Mouse (Mus musculus): ENCODE data around the gene Atoh7. TPM values are rescaled to one million over a fixed set of nuclear protein-coding genes. Genes with fewer than 3 reads are reported as not detected.
"Not testable (repeated sequence)": the region's sequence is repeated elsewhere in the genome, so short reads cannot be mapped to it uniquely, and the experiment has no call there.

The Atoh7 gene
- total RNA-seq (2014; rRNA removed) (not detected in 2 replicates), polyA plus RNA-seq (2012; rRNA removed) (not detected in 2 replicates)

DNA sequence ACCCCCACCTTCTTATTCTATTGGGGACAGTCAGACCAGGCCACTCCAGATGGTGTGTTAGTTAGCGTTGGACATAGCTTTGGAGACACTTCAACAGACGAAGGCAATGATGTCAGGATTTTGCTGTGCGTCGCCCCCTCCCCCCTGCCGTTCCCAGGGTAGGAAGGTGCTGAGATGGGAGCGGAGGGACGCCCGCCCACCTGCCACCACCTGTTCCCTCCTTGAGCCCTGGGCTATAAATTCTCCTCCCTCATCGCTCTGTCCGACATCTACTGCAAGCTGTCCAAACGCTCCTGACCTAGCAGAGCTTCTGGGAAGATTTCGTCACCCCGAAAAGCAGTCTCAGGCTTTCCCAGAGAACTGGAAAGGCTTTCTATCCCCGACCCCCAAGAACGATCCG lies at the start of gene Atoh7:
Gene Atoh7 (plus strand): TSS at position 131 of the 400 bp plus-strand sequence.
- TF ChIP-seq CTCF (IDR thresholded peaks at IDR 0.05; ENCODE audit: low read depth, low read length) = no peak
- TF ChIP-seq POLR2A (IDR thresholded peaks at IDR 0.05; ENCODE audit: extremely low read depth, insufficient read depth, low read length) = no peak
- H3K9ac ChIP-seq (ENCODE audit: low read depth, low read length) = 0 out of 2 replicates have a peak within 1 kb of the TSS, but pooled peaks have one; percentile 2
- peaks cover 15% of the 10 kb centered on the region for H3K27me3 ChIP-seq (ENCODE audit: control insufficient read depth, insufficient read depth, low read length)
- 31% methylated on average over 16 of the region's 16 CpGs for WGBS
- H3K4me3 ChIP-seq (ENCODE audit: insufficient read depth, low read depth, low read length) = peak within 1 kb of the TSS; percentile 48; the same call in 1 of the 2 replicates
- H3K4me1 ChIP-seq (ENCODE audit: control insufficient read depth, insufficient read depth, low read length) = 0 out of 2 replicates have a peak, but pooled peaks cover 3% of the 10 kb centered on the region
- DNase-seq (ENCODE audit: extremely low read depth, low read depth, low spot score) = no peak
- H3K27ac ChIP-seq (replicated peaks; ENCODE audit: insufficient read depth, low read depth, low read length) = no peak within 1 kb of the TSS
- H3K79me2 ChIP-seq (ENCODE audit: control insufficient read depth, insufficient read depth, low read length) = no peaks in the 10 kb centered on the region
- H3K36me3 ChIP-seq (ENCODE audit: control insufficient read depth, insufficient read depth, low read length) = no peaks in the 10 kb centered on the region

DNA sequence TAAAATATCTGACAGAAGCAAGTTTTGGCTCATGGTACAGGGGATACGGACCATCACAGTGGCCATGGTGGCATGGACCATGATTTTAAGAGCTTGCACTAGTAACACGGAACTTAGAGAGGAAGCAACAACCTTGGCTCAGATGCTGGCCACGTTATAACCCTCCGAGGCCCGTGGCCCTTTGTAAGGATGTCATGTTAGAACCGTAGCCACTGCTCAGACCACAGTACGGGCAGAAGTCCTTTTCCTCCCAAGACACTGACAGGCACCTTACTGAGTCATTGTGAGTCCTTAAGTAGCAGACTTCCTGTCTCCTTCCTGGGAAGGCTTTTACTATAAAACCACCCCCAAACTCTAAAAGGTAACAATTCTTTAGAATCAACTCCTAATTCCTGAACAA lies 48.2 kb upstream of the Atoh7 start:
- Histone ChIP-seq H3K27ac (replicated peaks; ENCODE audit: insufficient read depth, low read depth, low read length) (no peak overlapping the region; the same call in 1 of the 2 replicates), H3K79me2 (ENCODE audit: control insufficient read depth, insufficient read depth, low read length) (no peaks in the 10 kb centered on the region), H3K27me3 (ENCODE audit: control insufficient read depth, insufficient read depth, low read length) (no peaks in the 10 kb centered on the region), H3K36me3 (ENCODE audit: control insufficient read depth, insufficient read depth, low read length) (peaks cover 56% of the 10 kb centered on the region), H3K4me1 (ENCODE audit: control insufficient read depth, insufficient read depth, low read length) (peaks cover 11% of the 10 kb centered on the region), H3K4me3 (ENCODE audit: insufficient read depth, low read depth, low read length) (no peak overlapping the region), H3K9ac (ENCODE audit: low read depth, low read length) (no peak overlapping the region)
- WGBS = 79% methylated on average over 7 of the region's 7 CpGs
- TF ChIP-seq CTCF (IDR thresholded peaks at IDR 0.05; ENCODE audit: low read depth, low read length) = no peak
- no peak for TF ChIP-seq POLR2A (IDR thresholded peaks at IDR 0.05; ENCODE audit: extremely low read depth, insufficient read depth, low read length)
- no peak for DNase-seq (ENCODE audit: extremely low read depth, low read depth, low spot score)

DNA sequence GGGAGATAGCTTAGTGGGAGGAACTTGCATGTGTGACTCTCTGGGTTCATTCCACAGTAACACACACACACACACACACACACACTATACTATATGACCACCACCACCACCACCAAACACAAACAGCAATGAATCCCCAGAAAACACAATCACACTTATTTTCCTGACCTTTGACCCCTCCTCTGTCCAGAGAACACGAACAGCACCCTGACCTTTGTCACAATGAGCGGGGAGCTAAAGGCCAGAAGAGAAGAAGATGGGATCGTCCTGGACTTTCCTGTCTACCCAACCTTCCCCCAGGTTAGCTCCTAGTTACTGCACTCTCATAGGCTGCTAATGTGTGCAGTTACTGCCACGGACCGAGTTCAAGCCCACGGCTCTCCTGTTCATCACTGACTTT lies 47.4 kb upstream of the Atoh7 start:
- peak; percentile 60 for DNase-seq (ENCODE audit: extremely low read depth, low read depth, low spot score)
- Histone ChIP-seq H3K27me3 (ENCODE audit: control insufficient read depth, insufficient read depth, low read length) (no peaks in the 10 kb centered on the region), H3K4me3 (ENCODE audit: insufficient read depth, low read depth, low read length) (no peak overlapping the region), H3K36me3 (ENCODE audit: control insufficient read depth, insufficient read depth, low read length) (peaks cover 59% of the 10 kb centered on the region), H3K9ac (ENCODE audit: low read depth, low read length) (no peak overlapping the region), H3K79me2 (ENCODE audit: control insufficient read depth, insufficient read depth, low read length) (no peaks in the 10 kb centered on the region), H3K27ac (replicated peaks; ENCODE audit: insufficient read depth, low read depth, low read length) (peak overlapping the region; percentile 33), H3K4me1 (ENCODE audit: control insufficient read depth, insufficient read depth, low read length) (peaks cover 10% of the 10 kb centered on the region)
- TF ChIP-seq CTCF (IDR thresholded peaks at IDR 0.05; ENCODE audit: low read depth, low read length) (no peak), POLR2A (IDR thresholded peaks at IDR 0.05; ENCODE audit: extremely low read depth, insufficient read depth, low read length) (no peak)
- WGBS = 54% methylated on average over 6 of the region's 6 CpGs

DNA sequence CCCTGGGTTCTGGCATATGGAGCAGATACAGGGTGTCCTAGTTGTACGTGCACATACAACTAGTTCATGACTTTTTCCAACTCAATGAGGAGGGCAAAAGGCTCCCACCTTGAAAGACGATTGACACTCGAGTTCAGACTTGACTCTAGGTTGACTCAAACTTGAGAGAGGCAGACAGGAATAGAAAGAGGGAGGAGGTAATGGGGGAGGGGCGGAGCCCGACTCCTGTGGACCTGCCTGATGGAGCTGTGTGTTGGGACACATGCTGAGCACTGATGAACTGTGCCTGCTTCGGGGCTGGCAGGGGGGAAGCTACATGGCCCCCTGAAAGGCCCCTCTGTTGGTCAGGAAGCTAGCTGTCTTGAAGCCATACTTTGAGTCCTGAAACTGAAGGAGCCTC lies 46.4 kb upstream of the Atoh7 start:
- no peaks in the 10 kb centered on the region for H3K27me3 ChIP-seq (ENCODE audit: control insufficient read depth, insufficient read depth, low read length)
- TF ChIP-seq CTCF (IDR thresholded peaks at IDR 0.05; ENCODE audit: low read depth, low read length) = no peak
- TF ChIP-seq POLR2A (IDR thresholded peaks at IDR 0.05; ENCODE audit: extremely low read depth, insufficient read depth, low read length) = no peak
- peaks cover 10% of the 10 kb centered on the region; the same call in 1 of the 2 replicates for H3K4me1 ChIP-seq (ENCODE audit: control insufficient read depth, insufficient read depth, low read length)
- H3K4me3 ChIP-seq (ENCODE audit: insufficient read depth, low read depth, low read length) = no peak overlapping the region
- no peak overlapping the region for H3K27ac ChIP-seq (replicated peaks; ENCODE audit: insufficient read depth, low read depth, low read length)
- no peak overlapping the region for H3K9ac ChIP-seq (ENCODE audit: low read depth, low read length)
- 79% methylated on average over 6 of the region's 6 CpGs for WGBS
- H3K79me2 ChIP-seq (ENCODE audit: control insufficient read depth, insufficient read depth, low read length) = no peaks in the 10 kb centered on the region
- DNase-seq (ENCODE audit: extremely low read depth, low read depth, low spot score) = no peak
- peaks cover 52% of the 10 kb centered on the region for H3K36me3 ChIP-seq (ENCODE audit: control insufficient read depth, insufficient read depth, low read length)

DNA sequence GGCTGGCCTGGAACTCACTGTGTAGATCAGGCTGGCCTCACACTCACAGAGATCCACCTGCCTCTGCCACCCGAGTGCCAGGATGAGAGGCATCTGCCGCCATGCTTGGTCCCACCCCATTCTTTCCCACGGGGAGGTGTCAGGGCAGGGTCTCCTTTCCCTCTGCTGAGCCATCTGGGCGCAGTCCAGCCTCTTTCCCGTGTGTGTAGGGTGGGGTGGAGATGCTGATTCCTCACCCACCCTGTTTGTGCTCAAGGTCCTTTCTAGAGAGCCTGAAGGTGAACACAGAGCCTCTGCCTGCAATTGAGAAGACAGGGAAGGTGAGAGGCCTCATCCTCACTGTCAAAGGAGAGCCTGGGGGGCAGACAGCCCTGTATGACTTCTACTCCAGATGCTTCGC lies 45.4 kb upstream of the Atoh7 start:
- H3K27ac ChIP-seq (replicated peaks; ENCODE audit: insufficient read depth, low read depth, low read length); H3K9ac ChIP-seq (ENCODE audit: low read depth, low read length); H3K79me2 ChIP-seq (ENCODE audit: control insufficient read depth, insufficient read depth, low read length); H3K27me3 ChIP-seq (ENCODE audit: control insufficient read depth, insufficient read depth, low read length); DNase-seq (ENCODE audit: extremely low read depth, low read depth, low spot score); H3K4me3 ChIP-seq (ENCODE audit: insufficient read depth, low read depth, low read length): not testable (repeated sequence)
- Histone ChIP-seq H3K36me3 (ENCODE audit: control insufficient read depth, insufficient read depth, low read length) (peaks cover 52% of the 10 kb centered on the region), H3K4me1 (ENCODE audit: control insufficient read depth, insufficient read depth, low read length) (peaks cover 10% of the 10 kb centered on the region; the same call in 1 of the 2 replicates)
- WGBS = 90% methylated on average over 6 of the region's 6 CpGs

DNA sequence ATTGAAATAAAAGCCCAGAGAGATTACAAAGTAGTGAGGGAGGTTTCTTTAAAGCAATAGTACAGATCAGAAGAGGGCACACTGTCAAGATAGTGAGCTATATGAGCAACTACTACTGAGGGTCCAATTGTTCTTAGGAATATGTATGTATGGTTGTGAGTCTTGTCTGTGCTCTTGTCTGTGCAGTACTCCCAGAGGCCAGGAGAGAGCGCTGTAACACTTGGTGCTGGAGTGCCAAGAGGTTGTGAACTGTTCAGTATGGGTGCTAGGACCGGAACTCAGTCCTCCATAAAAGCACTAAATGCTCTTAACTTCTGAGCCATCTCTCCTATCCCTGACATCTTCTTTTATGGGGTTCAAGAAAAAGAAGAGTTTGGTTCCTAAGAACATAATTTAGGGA lies 44.9 kb upstream of the Atoh7 start:
- Histone ChIP-seq H3K27me3 (ENCODE audit: control insufficient read depth, insufficient read depth, low read length) (no peaks in the 10 kb centered on the region), H3K36me3 (ENCODE audit: control insufficient read depth, insufficient read depth, low read length) (peaks cover 48% of the 10 kb centered on the region), H3K79me2 (ENCODE audit: control insufficient read depth, insufficient read depth, low read length) (no peaks in the 10 kb centered on the region), H3K4me3 (ENCODE audit: insufficient read depth, low read depth, low read length) (no peak overlapping the region), H3K9ac (ENCODE audit: low read depth, low read length) (no peak overlapping the region), H3K4me1 (ENCODE audit: control insufficient read depth, insufficient read depth, low read length) (peaks cover 10% of the 10 kb centered on the region; the same call in 1 of the 2 replicates), H3K27ac (replicated peaks; ENCODE audit: insufficient read depth, low read depth, low read length) (no peak overlapping the region)
- TF ChIP-seq POLR2A (IDR thresholded peaks at IDR 0.05; ENCODE audit: extremely low read depth, insufficient read depth, low read length) (no peak), CTCF (IDR thresholded peaks at IDR 0.05; ENCODE audit: low read depth, low read length) (peak; percentile 46; the same call in 1 of the 2 replicates)
- no peak for DNase-seq (ENCODE audit: extremely low read depth, low read depth, low spot score)
- 81% methylated on average over 2 of the region's 2 CpGs for WGBS
